Mouse (Mus musculus) R1 (cell line): ENCODE measurements around the gene Cap1.
A peak's percentile ranks its signal among the peaks of the same experiment; 100 is the strongest.
"Not testable (repeated sequence)": the region's sequence is repeated elsewhere in the genome, so short reads cannot be mapped to it uniquely, and the experiment has no call there.

Experiments used
- DNase-seq: peaks from one replicate; pipeline ENCODE4 v3.0.0-alpha.2; 2018; ENCODE audit warnings: low read depth, low spot score

Gene Cap1

DNA sequence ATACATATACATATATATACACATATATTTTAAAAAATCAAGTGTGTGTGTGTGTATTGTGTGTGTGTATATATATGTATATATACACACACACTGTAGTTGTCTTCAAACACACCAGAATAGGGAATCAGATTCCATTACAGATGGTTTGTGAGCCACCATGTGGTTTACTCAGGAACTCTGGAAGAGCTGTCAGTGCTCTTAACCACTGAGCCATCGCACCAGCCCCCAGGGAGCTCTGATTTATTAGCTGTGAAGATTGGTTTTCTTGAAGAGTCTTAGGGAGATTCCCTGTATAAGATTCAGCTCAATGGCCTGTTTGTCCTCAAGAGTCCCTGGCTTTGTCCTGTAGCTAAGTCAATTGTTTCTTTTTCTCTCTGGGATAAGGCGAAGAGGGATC is 47.9 kb downstream of the Cap1 start:
- no peak for DNase-seq

DNA sequence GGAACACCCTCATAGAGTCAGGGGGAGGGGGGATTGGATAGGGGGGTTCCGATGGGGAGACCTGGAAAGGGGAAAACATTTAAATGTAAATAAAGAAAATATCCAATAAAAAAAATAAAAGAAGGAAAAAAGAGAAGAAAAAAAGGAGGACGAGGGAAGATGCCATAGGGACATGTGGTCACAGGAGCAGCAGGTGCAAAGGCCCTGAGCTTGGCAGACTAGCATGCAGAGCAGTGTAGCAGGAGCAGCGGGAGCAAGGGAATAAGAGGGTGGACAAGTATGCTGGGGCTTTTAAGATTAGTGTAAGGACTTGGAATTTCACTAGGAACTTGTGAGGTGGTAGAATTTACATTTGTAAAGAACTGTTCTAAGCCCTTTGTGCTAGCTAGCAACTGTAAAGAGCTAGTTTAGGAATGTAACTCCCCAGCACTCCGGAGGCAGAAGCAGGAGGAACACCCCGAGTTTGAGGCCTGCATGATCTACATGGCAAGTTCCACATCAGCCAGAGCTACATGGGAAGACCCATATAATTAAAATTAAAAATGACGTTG is 48.6 kb downstream of the Cap1 start:
- DNase-seq: peak; percentile 72

DNA sequence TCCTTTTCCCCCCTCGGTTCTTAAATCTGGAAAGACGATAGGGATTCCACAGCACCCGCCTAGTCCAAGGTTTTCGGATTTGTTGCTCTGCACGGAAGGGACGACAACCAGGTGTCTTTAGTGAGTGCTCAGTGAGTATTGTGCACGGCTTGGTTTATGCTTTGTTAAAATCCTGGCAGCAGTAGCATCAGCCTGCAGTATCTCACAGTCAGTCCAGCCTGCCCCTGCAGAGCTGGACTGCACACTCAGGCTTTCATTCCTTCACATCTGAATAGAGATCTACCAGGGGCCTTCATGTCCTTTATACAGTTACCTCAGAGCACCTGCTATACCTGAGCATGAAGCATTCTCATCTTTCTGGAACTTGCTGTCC is 49.5 kb downstream of the Cap1 start:
- DNase-seq: no peak

DNA sequence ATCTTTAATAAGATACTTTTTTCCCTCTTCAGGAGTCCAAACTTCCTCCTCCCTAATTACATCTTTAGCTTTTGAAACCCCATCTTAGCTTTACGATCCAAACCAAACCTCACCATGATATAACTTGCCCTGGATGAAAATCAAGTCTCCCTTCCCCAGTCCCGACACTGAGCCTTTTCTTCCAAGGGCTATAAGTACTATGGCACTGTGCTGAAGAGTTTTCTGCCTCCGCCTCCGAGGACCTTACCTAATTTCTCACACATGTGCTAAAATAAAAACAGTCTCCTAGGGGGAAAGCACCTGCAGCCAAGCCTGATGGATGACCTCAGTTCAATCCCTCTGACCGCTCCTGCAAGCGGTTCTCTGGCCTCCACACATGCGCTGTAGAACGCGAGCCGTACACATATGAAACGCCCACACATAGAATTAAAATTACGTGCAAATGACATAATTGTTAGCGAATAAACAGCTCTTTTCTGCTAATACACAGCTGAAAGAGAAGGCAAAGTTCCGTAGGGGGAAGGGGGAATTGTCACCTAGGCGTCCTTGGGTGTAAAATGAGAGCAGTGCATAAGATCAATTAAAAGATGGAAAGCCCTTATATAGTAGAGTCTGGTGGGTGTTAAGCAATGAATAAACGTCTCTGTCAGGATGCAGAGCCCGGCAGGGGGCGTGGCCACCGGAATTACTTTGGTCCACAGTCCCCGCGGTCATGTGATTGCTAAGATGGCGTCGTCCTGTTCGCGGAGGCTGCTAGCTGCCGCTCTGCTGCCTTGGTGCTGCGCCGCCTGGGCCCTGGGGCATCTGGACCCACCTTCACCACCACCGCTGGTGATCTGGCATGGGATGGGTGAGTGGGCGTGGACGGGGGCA is 50.1 kb downstream of the Cap1 start, which contains the start of gene Ppt1:
Gene Ppt1 (plus strand): TSS at position 713 of the 873 bp plus-strand sequence.
- peak; percentile 85 for DNase-seq

DNA sequence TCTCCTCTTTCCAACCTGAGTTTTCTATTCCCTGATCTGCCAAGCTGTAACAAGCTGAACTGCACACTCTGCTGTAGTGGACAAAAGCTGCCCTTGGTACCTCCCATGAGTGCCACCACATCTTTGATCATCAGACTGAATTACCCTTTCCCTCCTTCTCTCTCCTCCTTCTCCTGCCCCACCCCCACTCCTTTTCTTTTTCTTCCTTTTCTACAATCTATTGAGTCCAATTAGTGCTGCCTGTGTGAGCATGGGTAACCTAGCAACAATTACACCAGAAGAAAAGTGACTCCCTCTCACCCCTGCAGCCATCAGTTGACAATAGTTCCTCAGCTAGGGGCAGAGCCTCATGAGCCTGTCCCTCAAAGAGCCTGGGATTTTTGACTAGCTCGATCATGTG is 54.0 kb downstream of the Cap1 start:
- peak; percentile 23 for DNase-seq

DNA sequence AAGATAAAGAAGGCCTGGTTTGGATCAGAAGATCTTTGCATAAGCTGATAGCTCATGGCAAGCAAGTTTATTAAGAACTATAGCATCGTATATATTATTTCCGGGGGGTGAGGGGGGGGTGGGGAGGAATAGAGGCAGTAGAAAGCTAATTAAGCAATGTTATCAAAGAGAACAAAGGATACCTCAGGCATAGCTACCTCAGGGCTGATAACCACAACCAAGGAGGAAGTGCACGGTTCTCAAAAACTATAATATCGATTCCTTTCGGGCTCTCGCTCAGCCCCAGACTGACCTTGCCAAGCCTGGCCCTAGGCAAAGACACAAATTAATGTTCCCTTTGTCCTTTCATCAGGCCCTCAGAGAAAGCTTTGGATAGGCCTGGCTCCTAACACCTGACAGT is 56.5 kb downstream of the Cap1 start:
- DNase-seq: no peak

DNA sequence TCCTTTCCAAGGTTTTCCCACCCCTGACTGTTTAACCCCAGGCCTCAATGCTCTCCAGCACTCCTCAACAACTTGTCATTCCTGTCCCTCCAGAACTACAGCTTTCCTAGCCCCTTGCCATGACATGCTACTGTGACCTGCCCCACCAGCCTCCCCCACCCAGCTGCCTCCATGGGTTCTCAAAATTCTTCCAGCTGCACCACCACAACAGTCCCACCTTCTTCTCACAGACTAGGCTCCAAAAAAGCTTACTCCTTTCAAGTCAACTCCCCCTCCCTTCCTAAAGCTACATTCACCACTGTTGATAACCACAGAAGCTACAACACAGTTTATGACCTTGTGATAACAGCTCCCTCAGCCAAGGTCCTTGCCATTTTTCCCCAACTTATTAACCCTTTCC is 58.2 kb downstream of the Cap1 start:
- DNase-seq: no peak

DNA sequence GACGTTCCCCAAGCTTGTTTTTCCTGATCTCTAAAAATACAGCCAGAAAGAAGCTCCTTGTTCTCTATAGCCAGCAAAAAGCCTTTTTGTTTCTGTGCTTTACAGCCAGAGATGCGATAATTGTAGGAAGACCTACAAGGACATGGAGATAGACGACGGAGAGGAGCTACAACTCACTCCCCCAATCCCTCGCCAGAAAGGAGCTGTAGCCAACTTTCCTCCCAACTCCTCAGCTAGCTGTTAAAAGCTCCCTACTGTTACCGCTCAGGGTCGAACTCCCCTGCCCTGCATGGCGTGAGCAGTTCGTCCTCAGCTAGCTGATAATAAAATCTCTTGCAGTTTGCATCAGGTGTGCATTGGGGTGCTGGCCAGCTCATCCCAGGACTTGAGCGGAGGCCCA is 64.9 kb downstream of the Cap1 start:
- not testable (repeated sequence) for DNase-seq

DNA sequence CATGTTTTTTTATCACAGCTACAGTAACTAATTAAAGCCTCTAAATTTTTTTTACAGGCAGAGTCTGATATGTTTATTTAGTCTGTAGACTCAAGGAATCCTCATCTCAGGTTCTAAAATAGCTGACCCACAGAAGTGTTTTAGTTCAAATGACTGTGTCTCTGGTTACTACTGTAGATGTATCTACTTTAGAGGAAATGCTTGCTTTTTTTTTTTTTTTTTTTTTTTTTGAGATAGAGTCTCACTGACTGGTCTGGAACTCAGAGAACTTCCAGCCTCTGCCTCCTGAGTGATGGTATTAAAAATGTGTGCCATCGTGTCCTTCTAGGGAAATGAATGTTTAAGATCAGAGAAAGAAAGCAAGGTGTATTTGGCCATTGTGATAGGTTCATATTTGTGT is 69.7 kb downstream of the Cap1 start:
- DNase-seq: no peak

DNA sequence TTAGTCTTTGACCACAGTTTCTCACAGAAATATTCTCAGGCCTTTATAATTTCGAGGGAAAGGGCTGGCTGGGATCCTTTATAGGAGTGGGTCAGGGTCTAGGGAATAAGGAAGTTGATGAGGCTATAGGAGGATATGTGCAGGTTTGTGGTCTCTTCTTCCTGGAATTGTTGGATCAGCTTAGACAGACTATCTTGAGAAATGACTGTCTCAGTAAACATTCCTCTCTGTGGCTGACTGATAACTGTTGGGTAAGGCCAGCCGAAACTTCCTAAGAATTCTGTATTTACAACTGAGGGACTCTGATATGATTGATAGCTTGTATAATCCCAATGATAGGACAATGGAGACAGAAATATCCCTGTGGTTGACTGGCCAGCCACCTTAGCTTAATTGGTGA is 74.0 kb downstream of the Cap1 start:
- no peak for DNase-seq

DNA sequence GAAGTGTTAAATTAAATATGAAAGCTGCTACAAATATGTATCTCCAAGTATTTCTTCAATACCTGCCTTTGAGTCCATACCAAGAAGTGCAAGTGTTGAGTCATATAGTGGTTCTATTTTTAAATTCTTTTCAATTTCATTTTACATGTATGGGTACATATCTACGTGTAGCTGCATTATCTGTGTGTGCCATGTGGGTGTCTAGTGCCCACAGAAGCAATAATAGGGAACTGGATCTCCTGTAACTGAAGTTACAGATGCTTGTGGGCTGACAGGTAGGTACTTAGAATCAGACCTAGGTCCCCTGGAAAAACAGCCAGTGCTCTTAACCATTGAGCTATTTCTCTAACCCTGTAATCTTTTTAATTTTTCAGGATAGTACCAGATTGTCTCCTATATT is 74.7 kb downstream of the Cap1 start:
- DNase-seq: no peak
